Mouse (Mus musculus) MEL (cell line): ENCODE measurements around the gene Wfdc16. TPM values are rescaled to one million over a fixed set of nuclear protein-coding genes. Genes with fewer than 3 reads are reported as not detected.

Source experiments
- DNase-seq: peaks from one replicate; pipeline ENCODE4 v3.0.0; 2011; ENCODE audit warnings: low read depth, low spot score
- H3K27ac ChIP-seq: 2 replicates; pipeline ENCODE4 v1.5.1; 2012; ENCODE audit warnings: low read depth, mild to moderate bottlenecking, control low read depth, low read length, moderate library complexity; ENCODE audit not compliant: control insufficient read depth
- H3K27me3 ChIP-seq, 2 experiments: fragments of 150-350 bp in 1 of 2; sonication (generic) in 1 of 2; 2 replicates each; pipeline ENCODE4 v1.6.1; 2012; ENCODE audit warnings: low read length in 2 of 2, mild to moderate bottlenecking in 2 of 2, improper control_type of control experiment in 1 of 2, moderate library complexity in 1 of 2; ENCODE audit not compliant: insufficient read depth in 2 of 2, control insufficient read depth in 1 of 2
- H3K36me3 ChIP-seq, 2 experiments: 2 replicates each; pipeline ENCODE4 v1.6.1; 2012 to 2014; ENCODE audit warnings: low read length in 2 of 2, improper control_type of control experiment in 1 of 2, inconsistent platforms in 1 of 2, mild to moderate bottlenecking in 1 of 2; ENCODE audit not compliant: insufficient read depth in 2 of 2, control insufficient read depth in 1 of 2
- H3K4me1 ChIP-seq, 2 experiments: fragments of 150-350 bp in 1 of 2; sonication (generic) in 1 of 2; 2 replicates each; pipeline ENCODE4 v1.6.1; 2012; ENCODE audit warnings: low read length in 2 of 2, improper control_type of control experiment in 1 of 2, mild to moderate bottlenecking in 1 of 2; ENCODE audit not compliant: insufficient read depth in 2 of 2, control insufficient read depth in 1 of 2
- H3K4me3 ChIP-seq, 2 experiments: fragments of 150-350 bp in 1 of 2; sonication (generic) in 1 of 2; 2 replicates each; pipeline ENCODE4 v1.5.1; 2012; ENCODE audit warnings: low read depth in 2 of 2, low read length in 2 of 2, mild to moderate bottlenecking in 2 of 2, moderate library complexity in 2 of 2, control low read depth in 1 of 2, improper control_type of control experiment in 1 of 2; ENCODE audit not compliant: control insufficient read depth in 1 of 2, insufficient read depth in 1 of 2
- H3K79me2 ChIP-seq: 2 replicates; pipeline ENCODE4 v1.6.1; 2012; ENCODE audit warnings: mild to moderate bottlenecking, low read length, moderate library complexity; ENCODE audit not compliant: control insufficient read depth, poor library complexity, insufficient read depth
- H3K9ac ChIP-seq: 2 replicates; pipeline ENCODE4 v1.6.1; 2012; ENCODE audit warnings: low read depth, mild to moderate bottlenecking, control low read depth, low read length, moderate library complexity; ENCODE audit not compliant: control insufficient read depth, poor library complexity, severe bottlenecking
- H3K9me3 ChIP-seq: fragments of 150-350 bp; sonication (generic); replicated peaks from 2 replicates; pipeline ENCODE4 v1.6.1; 2012; ENCODE audit warnings: mild to moderate bottlenecking, low read length, improper control_type of control experiment, moderate library complexity; ENCODE audit not compliant: insufficient read depth
- BHLHE40 ChIP-seq: IDR thresholded peaks from 2 replicates; pipeline ENCODE4 v1.6.1; 2012; ENCODE audit warnings: low read depth, mild to moderate bottlenecking, inconsistent platforms, low read length, improper control_type of control experiment, borderline replicate concordance
- CHD1 ChIP-seq: IDR thresholded peaks from 2 replicates; pipeline ENCODE4 v1.6.1; 2012; ENCODE audit warnings: low read depth, mild to moderate bottlenecking, inconsistent platforms, low read length, improper control_type of control experiment
- CHD2 ChIP-seq: IDR thresholded peaks from 2 replicates; pipeline ENCODE4 v1.6.1; 2011; ENCODE audit warnings: low read length, improper control_type of control experiment
- CTCF ChIP-seq, 3 experiments: IDR thresholded peaks in 2 of 3; conservative IDR thresholded peaks in 1 of 3; 2 replicates each; pipeline ENCODE4 v1.5.1; 2011 to 2012; ENCODE audit warnings: low read length in 3 of 3, low read depth in 2 of 3, mild to moderate bottlenecking in 2 of 3, improper control_type of control experiment in 1 of 3, inconsistent platforms in 1 of 3, mixed read lengths in 1 of 3, moderate library complexity in 1 of 3; ENCODE audit not compliant: control insufficient read depth in 1 of 3, insufficient read depth in 1 of 3, poor library complexity in 1 of 3, severe bottlenecking in 1 of 3
- EP300 ChIP-seq, 2 experiments: IDR thresholded peaks; 2 replicates each; pipeline ENCODE4 v1.6.1; 2011; ENCODE audit warnings: improper control_type of control experiment in 2 of 2, low read length in 2 of 2, low read depth in 1 of 2, mild to moderate bottlenecking in 1 of 2
- ETS1 ChIP-seq: IDR thresholded peaks from 2 replicates; pipeline ENCODE4 v1.6.1; 2012; ENCODE audit warnings: low read depth, mild to moderate bottlenecking, inconsistent platforms, low read length, improper control_type of control experiment, moderate library complexity
- JUND ChIP-seq: IDR thresholded peaks from 2 replicates; pipeline ENCODE4 v1.6.1; 2011; ENCODE audit warnings: low read depth, mild to moderate bottlenecking, improper control_type of control experiment, low read length
- KAT2A ChIP-seq: conservative IDR thresholded peaks from 2 replicates; pipeline ENCODE4 v1.6.1; 2012; ENCODE audit warnings: low read depth, low read length, improper control_type of control experiment, inconsistent platforms
- MAZ ChIP-seq: IDR thresholded peaks from 2 replicates; pipeline ENCODE4 v1.6.1; 2012; ENCODE audit warnings: low read depth, mild to moderate bottlenecking, inconsistent platforms, low read length, improper control_type of control experiment
- MXI1 ChIP-seq: IDR thresholded peaks from 2 replicates; pipeline ENCODE4 v1.6.1; 2011; ENCODE audit warnings: mild to moderate bottlenecking, low read depth, low read length, improper control_type of control experiment
- MYC ChIP-seq: IDR thresholded peaks from 2 replicates; pipeline ENCODE4 v1.6.1; 2011; ENCODE audit warnings: low read depth, mild to moderate bottlenecking, low read length, improper control_type of control experiment, moderate library complexity
- NELFE ChIP-seq: IDR thresholded peaks from 2 replicates; pipeline ENCODE4 v1.6.1; 2011; ENCODE audit warnings: low read depth, low read length, improper control_type of control experiment
- POLR2A ChIP-seq, 2 experiments: IDR thresholded peaks; 2 replicates each; pipeline ENCODE4 v1.6.1; 2011 to 2012; ENCODE audit warnings: low read length in 2 of 2, mild to moderate bottlenecking in 2 of 2, control low read depth in 1 of 2, improper control_type of control experiment in 1 of 2, low read depth in 1 of 2, moderate library complexity in 1 of 2; ENCODE audit not compliant: control insufficient read depth in 1 of 2, insufficient read depth in 1 of 2, poor library complexity in 1 of 2
- POLR2AphosphoS2 ChIP-seq: IDR thresholded peaks from 2 replicates; pipeline ENCODE4 v1.6.1; 2011; ENCODE audit warnings: low read length, improper control_type of control experiment
- POLR2AphosphoS5 ChIP-seq: IDR thresholded peaks from 2 replicates; pipeline ENCODE4 v1.6.1; 2012; ENCODE audit warnings: low read depth, borderline replicate concordance, mild to moderate bottlenecking, inconsistent platforms, low read length, moderate library complexity, mixed read lengths
- SMC3 ChIP-seq: IDR thresholded peaks from 2 replicates; pipeline ENCODE4 v1.6.1; 2011; ENCODE audit warnings: low read depth, low read length, improper control_type of control experiment
- TCF12 ChIP-seq: IDR thresholded peaks from 2 replicates; pipeline ENCODE4 v1.6.1; 2014; ENCODE audit warnings: low read depth, mild to moderate bottlenecking, inconsistent platforms, low read length, improper control_type of control experiment, moderate library complexity
- UBTF ChIP-seq: IDR thresholded peaks from 2 replicates; pipeline ENCODE4 v1.6.1; 2012; ENCODE audit warnings: low read depth, mild to moderate bottlenecking, inconsistent platforms, low read length, improper control_type of control experiment, moderate library complexity, borderline replicate concordance; ENCODE audit not compliant: insufficient read depth
- ZMIZ1 ChIP-seq: IDR thresholded peaks from 2 replicates; pipeline ENCODE4 v1.6.1; 2012; ENCODE audit warnings: low read depth, mild to moderate bottlenecking, inconsistent platforms, low read length, improper control_type of control experiment, moderate library complexity
- polyA plus RNA-seq, 2 experiments: library from polyadenylated mRNA; stranded (reverse) in 1 of 2; unstranded in 1 of 2; fragments of >175 nt in 1 of 2; fragments of >200 nt in 1 of 2; gene quantifications; 2 replicates each; pipeline versions ENCODE4 v1.2.1 to v1.2.4; 2012; ENCODE audit warnings: low replicate concordance in 2 of 2, low read depth in 1 of 2; ENCODE audit not compliant: insufficient read length in 2 of 2, insufficient read depth in 1 of 2, missing spikeins in 1 of 2
- total RNA-seq: library from RNA; depleted of rRNA; stranded (reverse); fragments of 300-350 nt; gene quantifications from 2 replicates; pipeline ENCODE4 v1.2.3, GENCODE M21; 2012

The Wfdc16 gene
- total and polyA plus RNA-seq, 3 experiments: not detected

GRCm38 (mm10) chr2:164676103-164676502 is 37.5 kb upstream of the Wfdc16 start:
- DNase-seq: peak; percentile 14
- no peak overlapping the region for H3K4me3 ChIP-seq
- H3K9ac ChIP-seq: no peak overlapping the region
- peak; percentile 55 to 63 (median 62) for TF ChIP-seq CTCF (IDR thresholded peaks at IDR 0.05 in 2 of 3, conservative IDR thresholded peaks at IDR 0.05 in 1 of 3; ENCODE audit: control insufficient read depth in 1 of 3, insufficient read depth in 1 of 3, low read depth in 2 of 3, low read length in 3 of 3, poor library complexity in 1 of 3, severe bottlenecking in 1 of 3)
- TF ChIP-seq MAZ: no peak
- TF ChIP-seq TCF12: 0 out of 2 replicates have a peak, but pooled peaks have one; percentile 23
- no peak for TF ChIP-seq NELFE
- TF ChIP-seq MYC: no peak
- TF ChIP-seq EP300 (IDR thresholded peaks at IDR 0.05; ENCODE audit: low read depth in 1 of 2, low read length in 2 of 2): peak in 1 of 2 experiments; percentile 21; a peak in 1 of 4 replicates
- no peak for TF ChIP-seq POLR2AphosphoS2
- no peaks in the 10 kb centered on the region; the same call in 1 of the 2 replicates for H3K79me2 ChIP-seq
- H3K27me3 ChIP-seq: no peaks in the 10 kb centered on the region; a peak in 1 of 4 replicates
- no peak overlapping the region for H3K27ac ChIP-seq
- peaks cover 0 to 18% of the 10 kb centered on the region in 2 experiments; a peak in 2 of 4 replicates for H3K36me3 ChIP-seq
- peaks cover 20% of the 10 kb centered on the region in 2 experiments for H3K4me1 ChIP-seq
- H3K9me3 ChIP-seq: no peaks in the 10 kb centered on the region

DNA sequence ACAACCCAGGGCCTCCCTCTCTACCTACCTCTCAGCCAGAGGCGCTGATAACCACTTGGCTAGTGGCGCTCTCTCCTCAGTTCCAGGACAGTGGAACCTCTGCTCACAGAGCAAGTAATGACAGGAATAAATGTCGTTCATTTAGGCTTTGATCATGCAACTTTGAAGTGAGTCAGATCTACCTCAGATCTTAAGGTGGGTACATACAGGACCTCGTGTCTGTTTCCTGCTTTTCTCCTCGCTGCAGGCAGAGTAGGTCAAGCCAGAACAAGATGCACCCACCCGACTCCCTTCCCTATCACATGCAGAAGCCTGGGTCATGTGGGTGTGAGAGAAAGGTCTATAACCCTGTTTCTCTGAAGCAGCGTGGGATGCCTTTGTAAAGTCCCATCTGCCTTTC is 35.4 kb upstream of the Wfdc16 start, which contains the start of gene Wfdc11:
Gene Wfdc11, minus strand, starts transcription at position 101 of the 400 bp plus-strand sequence.
- no peak within 1 kb of the TSS for H3K9ac ChIP-seq

GRCm38 (mm10) chr2:164670938-164671337 is 32.3 kb upstream of the Wfdc16 start:
- no peak for DNase-seq
- peak; percentile 76 for TF ChIP-seq TCF12
- peak; percentile 15; the same call in 1 of the 2 replicates for TF ChIP-seq BHLHE40
- TF ChIP-seq CHD2: no peak
- 0 out of 4 replicates have a peak, but pooled peaks of 1 of the 2 experiments have one; percentile 6 for TF ChIP-seq EP300 (IDR thresholded peaks at IDR 0.05; ENCODE audit: low read depth in 1 of 2, low read length in 2 of 2)
- Histone ChIP-seq H3K36me3 (peaks cover 0 to 4% of the 10 kb centered on the region in 2 experiments; a peak in 2 of 4 replicates), H3K4me3 (no peak overlapping the region), H3K9ac (no peak overlapping the region), H3K79me2 (no peaks in the 10 kb centered on the region), H3K4me1 (peaks cover 5 to 11% of the 10 kb centered on the region in 2 experiments), H3K9me3 (no peaks in the 10 kb centered on the region), H3K27ac (no peak overlapping the region), H3K27me3 (no peaks in the 10 kb centered on the region)

More for the DNA sequence above, 35.4 kb upstream of the Wfdc16 start, which contains the start of gene Wfdc11:
- Histone ChIP-seq H3K4me3 (no peak within 1 kb of the TSS), H3K4me1 (peaks cover 24 to 28% of the 10 kb centered on the region in 2 experiments), H3K36me3 (peaks cover 0 to 22% of the 10 kb centered on the region in 2 experiments; a peak in 2 of 4 replicates), H3K9me3 (no peaks in the 10 kb centered on the region), H3K27me3 (no peaks in the 10 kb centered on the region; a peak in 1 of 4 replicates), H3K79me2 (no peaks in the 10 kb centered on the region), H3K27ac (no peak within 1 kb of the TSS)
- TF ChIP-seq POLR2AphosphoS5: no peak
- TF ChIP-seq CHD1: no peak
- no peak for TF ChIP-seq MXI1
- no peak for TF ChIP-seq KAT2A
- no peak for TF ChIP-seq ETS1
- no peak for TF ChIP-seq UBTF
- TF ChIP-seq JUND: no peak
- TF ChIP-seq SMC3: no peak
- TF ChIP-seq MAZ: no peak
- TF ChIP-seq ZMIZ1: no peak
- TF ChIP-seq POLR2A (IDR thresholded peaks at IDR 0.05; ENCODE audit: control insufficient read depth in 1 of 2, insufficient read depth in 1 of 2, low read depth in 1 of 2, low read length in 2 of 2, poor library complexity in 1 of 2): no peak
- TF ChIP-seq POLR2AphosphoS2: no peak
- no peak for DNase-seq
